Mouse (Mus musculus): ENCODE data around the gene Syn1.

- TF ChIP-seq CTCF (IDR thresholded peaks at IDR 0.05; ENCODE audit: low read depth, low read length): no peak
- TF ChIP-seq POLR2AphosphoS5 (IDR thresholded peaks at IDR 0.05; ENCODE audit: insufficient replicate concordance, low read depth, low read length): no peak
- TF ChIP-seq GATA1 (IDR thresholded peaks at IDR 0.05; ENCODE audit: borderline replicate concordance, low read length): no peak
- TF ChIP-seq TAL1 (conservative IDR thresholded peaks at IDR 0.05; ENCODE audit: low read depth, low read length): no peak
These were observed 5.7 kb downstream of the Syn1 start for GRCm38 (mm10) chrX:20915075-20915474.

All from G1E (cell line).